Comparison of ENCODE assay signal across 20 mouse cellular contexts in genomic region chr19:58896216-58896615, GRCm38 (mm10). TPM values are rescaled to one million over a fixed set of nuclear protein-coding genes. Genes with fewer than 3 reads are reported as not detected.
DNase-seq lines count a peak whose midpoint lies in the region; ATAC-seq lines count a peak whose summit lies in the region.
"Had no signal": no experiment of that assay in that cellular context is flagged by ENCODE, and none has a peak within 500 bp of the region (broad histone marks: within the 10 kb centered on the region; RNA-seq: fewer than 3 reads in every experiment).

No protein-coding gene starts in this region.

- peak; percentile 14 to 67 for DNase-seq in frontal cortex, adult 2 months (ENCODE audit: extremely low spot score in 1 of 2, low spot score in 1 of 2)
- DNase-seq in frontal cortex, postnatal 25 days (ENCODE audit: low spot score in 2 of 2) = no peak
- peak; percentile 68 for DNase-seq in cerebellum, adult 11 months
- peak; percentile 81 to 84 for DNase-seq in cerebellum, postnatal 14 days
- peak; percentile 42 for DNase-seq in right cerebral cortex, postnatal 14 days
- no peak for DNase-seq in forebrain, embryonic 11.5 days (ENCODE audit: low spot score)
- DNase-seq: adrenal gland, adult 8-10 months; B cell, adult 2 months; gastrocnemius, postnatal 36 days; heart, postnatal 4 days; lung, adult 2 months; thymus, postnatal 36 days had no signal

- H3K4me3 ChIP-seq in kidney, embryonic 16.5 days (ENCODE audit: low read length) = no peak overlapping the region
- H3K4me3 ChIP-seq in forebrain, embryonic 11.5 days (ENCODE audit: low read depth, low read length) = no peak overlapping the region
- H3K4me3 ChIP-seq: heart, embryonic 12.5 days; kidney, embryonic 15.5 days; limb, embryonic 15.5 days; megakaryocyte, embryonic 14.5 days; stomach, embryonic 15.5 days had no signal

- H3K27ac ChIP-seq in kidney, embryonic 16.5 days (ENCODE audit: low read length) = no peak overlapping the region
- no peak overlapping the region for H3K27ac ChIP-seq in forebrain, embryonic 11.5 days (ENCODE audit: low read depth, low read length)
- H3K27ac ChIP-seq: kidney, embryonic 15.5 days; limb, embryonic 15.5 days; stomach, embryonic 15.5 days had no signal

- H3K4me1 ChIP-seq in kidney, embryonic 16.5 days (ENCODE audit: insufficient read depth, low read length) = no peaks in the 10 kb centered on the region
- H3K4me1 ChIP-seq in forebrain, embryonic 11.5 days (replicated peaks; ENCODE audit: control insufficient read depth, insufficient read depth, low read length) = no peaks in the 10 kb centered on the region
- H3K4me1 ChIP-seq: kidney, embryonic 15.5 days; limb, embryonic 15.5 days; stomach, embryonic 15.5 days had no signal

- H3K36me3 ChIP-seq in kidney, embryonic 16.5 days (ENCODE audit: insufficient read depth, low read length) = no peaks in the 10 kb centered on the region
- H3K36me3 ChIP-seq in forebrain, embryonic 11.5 days (ENCODE audit: control insufficient read depth, insufficient read depth, low read length) = no peaks in the 10 kb centered on the region
- H3K36me3 ChIP-seq: heart, embryonic 12.5 days; kidney, embryonic 15.5 days; limb, embryonic 15.5 days; stomach, embryonic 15.5 days had no signal

- ATAC-seq in kidney, embryonic 16.5 days (ENCODE audit: low FRiP score, low TSS enrichment) = no peak
- ATAC-seq in forebrain, embryonic 11.5 days (replicated peaks; ENCODE audit: low FRiP score) = no peak
- ATAC-seq: inflammation-experienced regulatory T-cells, adult 6 months had no signal

- peaks cover 8% of the 10 kb centered on the region; the same call in 1 of the 2 replicates for H3K9me3 ChIP-seq in kidney, embryonic 16.5 days (ENCODE audit: low read length)
- no peaks in the 10 kb centered on the region for H3K9me3 ChIP-seq in forebrain, embryonic 11.5 days (ENCODE audit: control insufficient read depth, low read length)
- H3K9me3 ChIP-seq: limb, embryonic 15.5 days; stomach, embryonic 15.5 days had no signal

- H3K4me2 ChIP-seq in kidney, embryonic 16.5 days (replicated peaks; ENCODE audit: low read depth, low read length) = no peak overlapping the region
- no peak overlapping the region for H3K4me2 ChIP-seq in forebrain, embryonic 11.5 days (ENCODE audit: low read depth, low read length, severe bottlenecking)
- H3K4me2 ChIP-seq: heart, embryonic 12.5 days; kidney, embryonic 15.5 days; limb, embryonic 15.5 days; stomach, embryonic 15.5 days had no signal

- 64% methylated on average over 3 of the region's 3 CpGs for WGBS in kidney, embryonic 16.5 days
- WGBS in forebrain, embryonic 11.5 days = 62% methylated on average over 3 of the region's 3 CpGs

- no peak overlapping the region for H3K9ac ChIP-seq in kidney, embryonic 16.5 days (replicated peaks; ENCODE audit: low read length)
- H3K9ac ChIP-seq in forebrain, embryonic 11.5 days (ENCODE audit: low read length) = no peak overlapping the region
- H3K9ac ChIP-seq: heart, embryonic 12.5 days; kidney, embryonic 15.5 days; limb, embryonic 15.5 days; stomach, embryonic 15.5 days had no signal

- no peaks in the 10 kb centered on the region for H3K27me3 ChIP-seq in kidney, embryonic 16.5 days (ENCODE audit: insufficient read depth, low read length)
- no peaks in the 10 kb centered on the region for H3K27me3 ChIP-seq in forebrain, embryonic 11.5 days (ENCODE audit: control insufficient read depth, insufficient read depth, low read length)
- H3K27me3 ChIP-seq: kidney, embryonic 15.5 days; limb, embryonic 15.5 days; stomach, embryonic 15.5 days had no signal

RNA-seq across cellular contexts. Expression of gene Eno4, which starts 47.0 kb away (rescaled TPM):
- polyA plus RNA-seq in frontal cortex, adult 2 months (2012; rRNA removed) = 1.7 and 2.1 TPM in 2 replicates
- 0.64 and 0.85 TPM in 2 replicates for polyA plus RNA-seq in kidney, embryonic 16.5 days (2015; fragmentation: Nextera tagmentation; extraction: Ambion mirVana)
- polyA plus RNA-seq in forebrain, embryonic 11.5 days (2014; fragmentation: Nextera tagmentation; extraction: Ambion mirVana) = 0.98 and 1.9 TPM in 2 replicates
- polyA plus RNA-seq: inflammation-experienced regulatory T-cells, adult 6 months; small intestine, adult 2 months had no signal

RNA-seq across cellular contexts. Expression of gene Hspa12a, which starts 47.2 kb away (rescaled TPM):
- 75.3 and 82.8 TPM in 2 replicates for polyA plus RNA-seq in frontal cortex, adult 2 months (2012; rRNA removed)
- polyA plus RNA-seq in kidney, embryonic 16.5 days (2015; fragmentation: Nextera tagmentation; extraction: Ambion mirVana) = 18.1 TPM in 2 replicates
- polyA plus RNA-seq in forebrain, embryonic 11.5 days (2014; fragmentation: Nextera tagmentation; extraction: Ambion mirVana) = 6.5 and 7.4 TPM in 2 replicates

Comparison
In these comparisons a context has a peak if more than half of its experiments do, and no peak if none do; other contexts are left out.
1. DNase-seq: peak in frontal cortex, adult 2 months (2 of 2), cerebellum, adult 11 months (single experiment), cerebellum, postnatal 14 days (2 of 2) and right cerebral cortex, postnatal 14 days (single experiment); none in frontal cortex, postnatal 25 days (0 of 2) and forebrain, embryonic 11.5 days (single experiment).